Mouse (Mus musculus): ENCODE data around the gene Hkdc1. TPM values are rescaled to one million over a fixed set of nuclear protein-coding genes. Genes with fewer than 3 reads are reported as not detected.

Gene Hkdc1
- total and polyA plus RNA-seq, 3 experiments, result not detected

GRCm38 (mm10) chr10:62358827-62359226 lies 63.5 kb downstream of the Hkdc1 start:
- no peak for DNase-seq
- WGBS, result 88% methylated on average over 7 of the region's 7 CpGs
- H3K36me3 ChIP-seq (ENCODE audit: control insufficient read depth, insufficient read depth, low read length), result no peaks in the 10 kb centered on the region
- no peak overlapping the region for H3K27ac ChIP-seq
- intact Hi-C loops (cut with DNase I), result no loop called here
- TF ChIP-seq POLR2A (IDR thresholded peaks at IDR 0.05; ENCODE audit: insufficient read depth, low read depth, low read length) (no peak), CTCF (IDR thresholded peaks at IDR 0.05) (peak; percentile 48), EP300 (IDR thresholded peaks at IDR 0.05; ENCODE audit: insufficient read depth, low read depth, low read length) (no peak)
- no peaks in the 10 kb centered on the region for H3K79me2 ChIP-seq (replicated peaks; ENCODE audit: control insufficient read depth, insufficient read depth, low read length)
- no peaks in the 10 kb centered on the region; the same call in 1 of the 2 replicates for H3K4me1 ChIP-seq (ENCODE audit: control insufficient read depth, insufficient read depth, low read length)
- no peaks in the 10 kb centered on the region for H3K27me3 ChIP-seq (ENCODE audit: control insufficient read depth, insufficient read depth, low read length)
- H3K4me3 ChIP-seq, result no peak overlapping the region
- H3K9ac ChIP-seq (ENCODE audit: low read depth, low read length), result no peak overlapping the region

DNA sequence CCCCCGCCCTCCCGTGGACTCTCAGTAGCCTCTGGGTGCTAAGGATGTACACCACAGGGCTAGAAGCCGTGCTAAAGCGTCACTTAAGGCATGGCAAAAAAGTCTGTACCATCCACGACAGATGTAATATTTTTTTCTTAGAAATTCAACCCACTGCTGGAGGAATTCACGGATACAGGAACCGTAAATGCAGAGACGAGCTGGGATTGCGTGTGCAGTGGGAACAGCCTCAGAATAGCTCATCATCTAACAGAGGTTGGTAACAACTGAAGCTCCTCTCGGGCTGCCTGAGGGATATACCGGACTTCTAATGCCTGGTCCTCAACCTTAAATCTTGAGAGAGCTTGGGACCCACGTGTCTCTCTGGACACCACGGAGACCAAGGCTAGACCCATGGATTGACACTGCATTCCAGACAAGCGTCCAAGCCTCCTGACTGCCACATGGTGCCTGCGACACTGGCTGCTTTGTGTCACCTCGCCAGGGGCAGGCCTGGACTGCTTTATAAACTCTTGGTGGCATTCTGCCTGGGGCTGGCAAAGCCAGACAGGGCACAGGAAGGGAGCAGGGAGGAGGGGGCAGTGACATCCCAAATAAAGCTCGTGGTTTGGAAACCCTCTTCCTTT lies 66.1 kb downstream of the Hkdc1 start:
- H3K27ac ChIP-seq, result no peak overlapping the region
- no peak overlapping the region for H3K9ac ChIP-seq (ENCODE audit: low read depth, low read length)
- no peaks in the 10 kb centered on the region; the same call in 1 of the 2 replicates for H3K4me1 ChIP-seq (ENCODE audit: control insufficient read depth, insufficient read depth, low read length)
- WGBS, result 64% methylated on average over 17 of the region's 17 CpGs
- TF ChIP-seq CTCF (IDR thresholded peaks at IDR 0.05) (no peak), POLR2A (IDR thresholded peaks at IDR 0.05; ENCODE audit: insufficient read depth, low read depth, low read length) (no peak), EP300 (IDR thresholded peaks at IDR 0.05; ENCODE audit: insufficient read depth, low read depth, low read length) (peak; percentile 94)
- no peaks in the 10 kb centered on the region for H3K79me2 ChIP-seq (replicated peaks; ENCODE audit: control insufficient read depth, insufficient read depth, low read length)
- no peaks in the 10 kb centered on the region for H3K27me3 ChIP-seq (ENCODE audit: control insufficient read depth, insufficient read depth, low read length)
- no peaks in the 10 kb centered on the region for H3K36me3 ChIP-seq (ENCODE audit: control insufficient read depth, insufficient read depth, low read length)
- intact Hi-C loops (cut with DNase I), result no loop called here
- peak; percentile 47 to 70 for DNase-seq
- H3K4me3 ChIP-seq, result no peak overlapping the region

- Histone ChIP-seq H3K27me3 (ENCODE audit: control insufficient read depth, insufficient read depth, low read length) (no peaks in the 10 kb centered on the region), H3K36me3 (ENCODE audit: control insufficient read depth, insufficient read depth, low read length) (no peaks in the 10 kb centered on the region), H3K4me1 (ENCODE audit: control insufficient read depth, insufficient read depth, low read length) (peaks cover 2% of the 10 kb centered on the region; the same call in 1 of the 2 replicates), H3K4me3 (no peak overlapping the region), H3K9ac (ENCODE audit: low read depth, low read length) (no peak overlapping the region), H3K27ac (no peak overlapping the region), H3K79me2 (replicated peaks; ENCODE audit: control insufficient read depth, insufficient read depth, low read length) (no peaks in the 10 kb centered on the region)
- DNase-seq, result no peak
- no peak for TF ChIP-seq POLR2A (IDR thresholded peaks at IDR 0.05; ENCODE audit: insufficient read depth, low read depth, low read length)
- no peak for TF ChIP-seq EP300 (IDR thresholded peaks at IDR 0.05; ENCODE audit: insufficient read depth, low read depth, low read length)
- TF ChIP-seq CTCF (IDR thresholded peaks at IDR 0.05), result no peak
- intact Hi-C loops (cut with DNase I), result no loop called here
- WGBS, result 54% methylated on average over 5 of the region's 5 CpGs
These were observed 77.1 kb downstream of the Hkdc1 start for GRCm38 (mm10) chr10:62345147-62345546.

DNA sequence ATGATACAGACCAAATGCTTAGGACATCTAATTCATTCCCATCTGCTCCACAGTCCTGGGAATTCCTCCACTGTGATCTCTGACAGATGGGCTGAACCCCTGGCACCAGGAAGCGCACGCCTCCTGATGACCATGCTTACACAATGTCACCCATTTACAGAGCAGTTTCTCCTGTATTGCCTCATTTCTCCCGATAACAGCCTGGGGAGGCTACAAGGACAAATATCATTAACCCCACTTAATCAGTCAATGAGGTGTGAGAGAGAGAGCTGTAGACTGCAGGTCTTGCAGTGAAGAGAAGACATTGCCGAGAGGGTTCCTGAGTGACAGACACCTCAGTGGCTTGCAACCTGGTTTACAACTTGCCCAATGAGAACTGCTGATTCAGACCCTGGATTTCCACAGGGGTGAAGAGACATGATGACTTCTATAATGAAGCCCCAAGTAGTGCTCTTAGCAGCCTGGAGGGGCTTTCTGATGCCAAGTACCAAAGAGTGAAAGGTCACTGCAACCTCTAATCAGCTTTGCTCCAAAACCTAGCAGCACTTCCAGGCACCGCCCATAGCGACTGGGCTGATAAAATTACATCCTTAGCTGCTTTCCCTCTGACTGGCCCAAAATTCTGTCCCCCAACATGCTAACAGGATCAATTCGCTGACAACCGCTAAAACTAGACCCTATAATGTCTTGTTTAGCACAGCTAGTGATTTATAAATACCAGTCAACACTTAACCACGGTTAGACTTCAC lies 78.1 kb downstream of the Hkdc1 start:
- no peaks in the 10 kb centered on the region for H3K27me3 ChIP-seq (ENCODE audit: control insufficient read depth, insufficient read depth, low read length)
- no peaks in the 10 kb centered on the region for H3K36me3 ChIP-seq (ENCODE audit: control insufficient read depth, insufficient read depth, low read length)
- peaks cover 2% of the 10 kb centered on the region; the same call in 1 of the 2 replicates for H3K4me1 ChIP-seq (ENCODE audit: control insufficient read depth, insufficient read depth, low read length)
- H3K9ac ChIP-seq (ENCODE audit: low read depth, low read length), result no peak overlapping the region
- WGBS, result 77% methylated on average over 9 of the region's 9 CpGs
- H3K27ac ChIP-seq, result no peak overlapping the region
- intact Hi-C loops (cut with DNase I), result no loop called here
- H3K79me2 ChIP-seq (replicated peaks; ENCODE audit: control insufficient read depth, insufficient read depth, low read length), result no peaks in the 10 kb centered on the region
- no peak overlapping the region for H3K4me3 ChIP-seq
- TF ChIP-seq POLR2A (IDR thresholded peaks at IDR 0.05; ENCODE audit: insufficient read depth, low read depth, low read length) (no peak), CTCF (IDR thresholded peaks at IDR 0.05) (no peak), EP300 (IDR thresholded peaks at IDR 0.05; ENCODE audit: insufficient read depth, low read depth, low read length) (no peak)
- DNase-seq, result no peak

- Histone ChIP-seq H3K27ac (no peak overlapping the region), H3K9ac (ENCODE audit: low read depth, low read length) (no peak overlapping the region), H3K27me3 (ENCODE audit: control insufficient read depth, insufficient read depth, low read length) (no peaks in the 10 kb centered on the region), H3K79me2 (replicated peaks; ENCODE audit: control insufficient read depth, insufficient read depth, low read length) (no peaks in the 10 kb centered on the region), H3K4me3 (no peak overlapping the region), H3K4me1 (ENCODE audit: control insufficient read depth, insufficient read depth, low read length) (peaks cover 12% of the 10 kb centered on the region), H3K36me3 (ENCODE audit: control insufficient read depth, insufficient read depth, low read length) (no peaks in the 10 kb centered on the region)
- DNase-seq, result no peak
- TF ChIP-seq POLR2A (IDR thresholded peaks at IDR 0.05; ENCODE audit: insufficient read depth, low read depth, low read length) (no peak), CTCF (IDR thresholded peaks at IDR 0.05) (no peak), EP300 (IDR thresholded peaks at IDR 0.05; ENCODE audit: insufficient read depth, low read depth, low read length) (no peak)
- intact Hi-C loops (cut with DNase I), result no loop called here
- 82% methylated on average over 6 of the region's 6 CpGs for WGBS
These were observed 79.8 kb downstream of the Hkdc1 start for GRCm38 (mm10) chr10:62342512-62342911.

GRCm38 (mm10) chr10:62341956-62342355 lies 80.3 kb downstream of the Hkdc1 start:
- H3K9ac ChIP-seq (ENCODE audit: low read depth, low read length), result no peak overlapping the region
- no peak overlapping the region for H3K4me3 ChIP-seq
- DNase-seq, result no peak
- intact Hi-C loops (cut with DNase I), result no loop called here
- H3K27ac ChIP-seq, result no peak overlapping the region
- no peaks in the 10 kb centered on the region for H3K79me2 ChIP-seq (replicated peaks; ENCODE audit: control insufficient read depth, insufficient read depth, low read length)
- no peaks in the 10 kb centered on the region; the same call in 1 of the 2 replicates for H3K36me3 ChIP-seq (ENCODE audit: control insufficient read depth, insufficient read depth, low read length)
- no peaks in the 10 kb centered on the region for H3K27me3 ChIP-seq (ENCODE audit: control insufficient read depth, insufficient read depth, low read length)
- H3K4me1 ChIP-seq (ENCODE audit: control insufficient read depth, insufficient read depth, low read length), result peaks cover 15% of the 10 kb centered on the region
- WGBS, result 94% methylated on average over 4 of the region's 4 CpGs
- TF ChIP-seq CTCF (IDR thresholded peaks at IDR 0.05) (no peak), EP300 (IDR thresholded peaks at IDR 0.05; ENCODE audit: insufficient read depth, low read depth, low read length) (no peak), POLR2A (IDR thresholded peaks at IDR 0.05; ENCODE audit: insufficient read depth, low read depth, low read length) (no peak)

All from heart, adult 2 months (tissue).